Mouse (Mus musculus): ENCODE data around the gene Slx1b.

DNA sequence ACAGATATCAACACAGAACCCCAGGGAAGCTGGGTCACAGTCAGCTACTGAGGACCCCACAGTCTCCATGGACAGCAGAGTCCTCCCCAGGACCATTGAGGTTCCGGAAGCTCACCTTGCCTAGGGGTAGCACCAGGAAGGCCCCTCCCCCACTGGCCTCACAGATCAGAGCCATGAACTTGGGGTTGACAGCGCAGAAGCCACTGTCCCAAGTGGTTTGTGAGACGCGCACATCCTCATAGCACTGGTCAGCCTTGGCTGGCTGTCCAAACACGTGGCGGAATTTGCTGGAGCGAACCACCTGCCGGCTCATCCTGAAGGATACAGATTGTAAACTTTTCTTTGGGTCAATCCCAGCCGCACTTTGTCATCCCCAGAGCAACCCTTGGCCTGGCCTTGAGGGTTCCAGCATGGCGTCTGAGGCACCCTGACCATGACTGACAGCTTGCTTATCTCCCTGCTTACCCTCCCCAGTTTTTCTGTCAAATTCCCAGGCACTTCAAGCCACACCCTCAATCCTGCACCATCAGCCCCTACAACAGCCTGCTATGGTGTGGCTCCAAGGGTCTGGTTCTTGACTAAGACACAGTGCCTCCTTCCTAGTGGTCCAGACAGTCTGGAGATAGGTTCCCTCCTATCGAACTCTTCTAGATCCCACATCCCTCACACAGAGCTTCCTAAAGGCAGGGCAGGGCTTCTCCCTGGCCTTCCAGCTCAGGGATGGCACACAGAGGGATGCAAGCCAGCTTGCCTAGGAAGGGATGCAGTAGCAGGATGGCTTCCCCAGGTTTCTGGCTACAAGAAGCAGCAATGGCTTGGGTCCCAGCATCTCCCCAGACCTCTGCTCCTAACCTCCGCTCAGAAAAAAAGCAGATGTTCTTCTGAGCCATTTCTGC lies 7.5 kb upstream of the Slx1b start:
- TF ChIP-seq CTCF (IDR thresholded peaks at IDR 0.05; ENCODE audit: low read depth, low read length) (no peak), POLR2A (IDR thresholded peaks at IDR 0.05; ENCODE audit: extremely low read depth, insufficient read depth, low read length) (no peak)
